Mouse (Mus musculus): Measurements from ENCODE around the gene Lsm8. TPM values are rescaled to one million over a fixed set of nuclear protein-coding genes. Genes with fewer than 3 reads are reported as not detected.

Gene Lsm8
- 3.1 and 3.4 TPM in 2 replicates for polyA plus RNA-seq (2012; rRNA removed; ENCODE audit: low replicate concordance)

DNA sequence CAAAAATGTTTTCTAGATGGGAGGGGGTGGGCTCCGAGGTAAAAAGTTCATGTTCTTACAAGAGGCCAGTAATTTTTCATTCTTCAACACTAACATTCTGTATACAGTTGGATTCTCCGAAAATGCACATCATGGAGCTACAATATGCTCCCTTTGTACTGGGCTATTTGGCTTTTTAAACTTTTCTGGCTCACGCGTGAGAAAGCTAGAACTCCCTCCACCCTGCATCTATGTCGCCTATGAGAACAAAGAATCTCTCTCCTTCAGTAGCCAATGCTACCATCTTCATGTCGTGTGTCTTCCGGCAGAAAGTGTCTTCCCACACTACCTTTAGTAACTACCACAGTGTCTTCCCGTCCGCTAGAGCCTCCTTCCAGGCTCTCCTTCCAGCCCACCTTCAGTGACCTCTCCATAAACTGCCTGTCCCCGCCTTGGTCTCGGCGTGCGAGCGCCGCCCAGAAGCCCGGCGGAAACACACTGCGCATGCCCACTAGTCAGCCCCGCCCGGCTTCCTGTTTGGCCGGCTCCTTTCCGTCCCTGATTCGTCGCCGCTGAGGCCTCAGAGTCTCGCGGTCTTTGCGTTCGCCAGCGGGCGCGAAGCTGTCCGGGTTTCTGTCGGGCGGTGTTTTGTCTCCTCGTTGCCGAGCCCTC, at the start of gene Lsm8:
Gene Lsm8, plus strand, starts transcription at position 529 of the 651 bp plus-strand sequence.

DNA sequence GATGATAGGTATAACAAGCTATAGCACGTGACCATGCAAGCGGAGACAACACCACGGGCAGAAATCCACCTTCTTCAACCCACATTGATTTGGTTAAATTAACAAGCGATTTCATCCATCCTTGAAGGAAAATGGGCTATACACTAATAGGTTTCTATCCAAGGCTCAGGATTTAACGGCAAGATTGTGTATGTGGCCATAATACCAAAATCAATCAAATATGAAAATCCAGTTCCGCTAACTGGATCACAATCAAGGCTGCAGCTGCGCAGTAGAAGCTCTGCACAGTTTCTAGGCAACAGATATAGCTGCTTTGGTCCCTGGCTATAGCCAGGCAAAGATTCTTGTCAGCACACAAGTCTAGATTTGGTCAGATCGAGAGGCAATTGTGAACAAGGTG, 17.6 kb downstream of the Lsm8 start, which contains the start of gene Ankrd7:
Gene Ankrd7, plus strand, starts transcription at position 301 of the 400 bp plus-strand sequence.

Other genes starting within 250 kb of the Lsm8 start
- not detected in 2 replicates for gene Ankrd7, start 17.7 kb downstream of the Lsm8 start, polyA plus RNA-seq (2012; rRNA removed; ENCODE audit: low replicate concordance)